Mouse (Mus musculus): ENCODE measurements around the gene Med29.
"Not testable (repeated sequence)": the region's sequence is repeated elsewhere in the genome, so short reads cannot be mapped to it uniquely, and the experiment has no call there.

Gene Med29

DNA sequence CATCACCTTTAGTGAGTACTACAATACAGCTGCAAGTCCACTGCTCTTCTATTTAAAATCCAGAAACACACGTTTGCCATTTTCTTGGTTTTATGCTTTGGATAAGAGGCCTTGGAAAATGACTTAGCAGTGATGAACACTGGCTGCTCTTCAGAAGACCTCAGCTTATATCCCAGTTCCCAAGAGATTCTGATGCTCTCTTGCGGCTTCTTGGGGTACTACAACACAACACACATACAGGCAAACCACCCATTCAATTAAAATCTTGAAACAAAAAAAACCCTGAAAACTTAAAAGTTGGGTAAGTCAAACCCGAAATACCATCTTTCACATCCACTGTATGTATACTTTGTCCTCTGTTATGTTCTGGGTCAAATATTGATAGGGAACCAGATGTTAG is 5.5 kb upstream of the Med29 start:
- peak; percentile 78 for DNase-seq (ENCODE audit: low read depth, low spot score)

- no peak for DNase-seq (ENCODE audit: low read depth, low spot score)
These were observed 2.9 kb upstream of the Med29 start for GRCm38 (mm10) chr7:28395425-28395824.

DNA sequence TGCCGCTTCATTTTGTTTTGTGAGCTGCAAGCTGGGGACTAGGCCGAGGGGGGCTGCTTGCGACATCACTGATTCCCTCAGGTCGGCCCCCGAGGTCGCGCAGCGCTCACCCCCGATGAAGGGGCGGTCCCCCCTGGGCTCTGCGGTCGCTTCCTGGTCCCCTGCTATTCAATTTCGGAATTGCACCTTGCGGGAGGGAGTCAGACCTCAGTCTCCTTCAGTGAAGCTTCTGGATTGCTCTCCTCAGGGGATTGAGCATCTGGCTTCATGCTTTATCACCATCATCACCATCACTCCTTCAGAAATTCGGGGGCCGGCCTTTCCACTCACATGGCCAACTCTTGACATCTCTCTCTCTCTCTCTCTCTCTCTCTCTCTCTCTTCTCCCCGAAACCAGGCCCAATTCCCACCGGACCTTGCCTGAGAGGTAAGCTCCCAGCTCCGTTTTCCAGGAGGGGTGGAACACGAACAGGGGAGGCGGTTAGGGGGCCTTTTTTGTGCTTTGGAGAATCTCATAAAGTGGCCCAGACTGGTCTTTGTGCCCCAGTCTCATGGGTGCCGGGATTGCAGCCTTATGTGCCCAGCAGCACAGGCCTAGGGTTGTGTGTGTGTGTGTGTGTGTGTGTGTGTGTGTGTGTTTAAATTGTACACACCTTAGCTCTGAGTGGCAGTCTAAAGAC is 904 bp upstream of the Med29 start:
- DNase-seq (ENCODE audit: low read depth, low spot score): no peak

- DNase-seq (ENCODE audit: low read depth, low spot score): no peak
These were observed 2.2 kb downstream of the Med29 start for GRCm38 (mm10) chr7:28390331-28390730.

GRCm38 (mm10) chr7:28387384-28387783 is 5.1 kb downstream of the Med29 start:
- not testable (repeated sequence) for DNase-seq (ENCODE audit: low read depth, low spot score)

DNA sequence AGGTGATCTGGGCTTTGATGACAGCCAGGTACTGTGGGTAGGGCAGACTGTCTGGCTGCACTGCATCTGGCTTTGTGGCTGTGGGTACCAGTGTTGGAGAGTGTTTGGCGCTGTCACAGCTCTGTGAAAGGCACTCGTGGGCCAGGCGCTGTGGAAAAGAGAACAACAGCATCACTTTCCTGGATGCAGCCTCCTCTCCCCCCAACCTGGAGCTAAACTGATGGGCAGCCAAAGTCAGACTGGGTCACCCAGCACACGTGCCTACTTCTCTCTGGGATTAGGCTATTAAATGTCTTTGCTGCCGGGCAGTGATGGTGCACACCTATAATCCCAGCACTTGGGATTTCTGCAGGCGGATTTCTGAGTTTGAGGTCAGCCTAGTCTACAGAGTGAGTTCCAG is 5.6 kb downstream of the Med29 start:
- not testable (repeated sequence) for DNase-seq (ENCODE audit: low read depth, low spot score)

GRCm38 (mm10) chr7:28386462-28386861 is 6.0 kb downstream of the Med29 start:
- DNase-seq (ENCODE audit: low read depth, low spot score): peak; percentile 87

DNA sequence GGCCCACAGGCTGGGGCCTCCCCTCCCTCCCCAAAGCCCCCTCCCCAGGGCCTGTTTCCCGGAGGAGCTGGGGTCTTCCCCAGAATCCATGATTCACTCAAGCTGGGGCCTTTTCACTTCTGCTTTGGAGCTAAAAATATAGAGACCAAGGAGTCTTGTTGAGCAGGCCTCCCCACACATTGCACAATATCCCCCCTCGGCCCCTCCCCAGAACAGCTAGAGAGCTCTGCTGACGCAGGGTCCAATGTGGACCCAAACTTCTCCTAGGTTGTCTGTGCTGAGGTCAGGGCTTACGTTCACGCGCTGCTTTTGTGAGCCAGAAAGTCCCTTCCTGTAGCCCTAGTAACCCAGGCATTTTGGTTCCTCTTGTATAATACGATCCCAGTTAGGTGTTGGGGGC is 6.5 kb downstream of the Med29 start:
- no peak for DNase-seq (ENCODE audit: low read depth, low spot score)

DNA sequence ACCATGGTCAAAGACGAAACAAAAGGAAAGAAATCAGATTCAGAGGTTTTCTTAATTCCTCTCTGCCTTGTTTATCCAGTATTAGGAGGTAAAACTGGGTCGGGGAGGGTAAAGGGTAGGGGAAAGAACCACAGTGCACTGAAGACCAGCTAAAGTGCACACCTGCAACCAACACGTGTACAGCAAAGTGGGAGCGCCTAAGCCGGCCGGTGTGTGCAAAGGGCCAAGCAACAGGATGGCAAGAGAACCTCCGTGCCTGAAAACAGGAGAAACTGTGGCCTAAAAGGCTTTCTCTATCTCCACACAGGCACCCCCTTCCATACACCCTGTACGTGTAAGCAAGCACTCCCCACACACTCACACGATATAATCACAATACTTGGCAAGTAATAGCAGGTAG is 7.3 kb downstream of the Med29 start:
- no peak for DNase-seq (ENCODE audit: low read depth, low spot score)

- no peak for DNase-seq (ENCODE audit: low read depth, low spot score)
These were observed 8.3 kb downstream of the Med29 start for GRCm38 (mm10) chr7:28384162-28384561.

GRCm38 (mm10) chr7:28383606-28384005 is 8.9 kb downstream of the Med29 start:
- peak; percentile 68 for DNase-seq (ENCODE audit: low read depth, low spot score)

DNA sequence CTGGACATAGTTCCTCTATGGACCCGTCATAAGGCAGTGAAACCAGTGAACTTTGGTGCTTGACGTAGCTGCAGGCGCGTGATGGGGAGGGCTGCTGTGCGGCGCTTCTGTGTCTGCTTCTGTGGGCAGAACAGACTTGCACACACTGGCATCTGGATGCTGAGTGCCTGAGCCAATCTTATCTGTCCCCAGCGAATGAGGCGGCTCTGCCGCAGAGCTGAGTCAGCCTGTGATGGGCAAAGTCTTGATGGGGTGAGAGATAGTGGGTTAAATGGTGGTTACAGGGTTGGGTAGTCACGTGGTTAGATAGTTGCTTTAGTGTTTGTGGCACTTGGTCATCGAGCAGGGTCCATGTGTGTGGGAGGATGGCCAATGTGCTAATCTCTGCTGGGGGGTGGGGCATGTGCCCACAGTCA is 9.5 kb downstream of the Med29 start:
- peak; percentile 82 for DNase-seq (ENCODE audit: low read depth, low spot score)

GRCm38 (mm10) chr7:28382347-28382951 is 10.1 kb downstream of the Med29 start:
- DNase-seq (ENCODE audit: low read depth, low spot score): no peak

DNA sequence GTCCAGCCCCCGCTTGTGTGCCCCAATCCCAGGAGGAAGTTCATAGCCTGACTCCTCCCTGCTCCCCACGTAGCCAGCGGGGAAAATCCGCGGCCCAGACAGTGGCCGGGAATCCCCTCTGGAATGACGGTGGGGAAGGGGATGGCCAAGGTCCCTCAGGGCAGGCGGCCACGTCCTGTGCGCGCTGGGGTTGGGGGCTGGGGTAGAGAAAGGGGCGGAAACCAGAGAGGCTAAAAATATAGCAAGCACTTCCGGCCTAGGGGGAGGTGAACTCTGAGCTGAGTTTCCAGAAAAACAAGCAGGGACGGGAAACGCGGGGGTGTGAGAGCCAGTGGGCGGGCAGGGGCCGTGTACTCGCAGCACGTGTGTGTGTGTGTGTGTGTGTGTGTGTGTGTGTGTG is 10.6 kb downstream of the Med29 start:
- DNase-seq (ENCODE audit: low read depth, low spot score): peak; percentile 83

DNA sequence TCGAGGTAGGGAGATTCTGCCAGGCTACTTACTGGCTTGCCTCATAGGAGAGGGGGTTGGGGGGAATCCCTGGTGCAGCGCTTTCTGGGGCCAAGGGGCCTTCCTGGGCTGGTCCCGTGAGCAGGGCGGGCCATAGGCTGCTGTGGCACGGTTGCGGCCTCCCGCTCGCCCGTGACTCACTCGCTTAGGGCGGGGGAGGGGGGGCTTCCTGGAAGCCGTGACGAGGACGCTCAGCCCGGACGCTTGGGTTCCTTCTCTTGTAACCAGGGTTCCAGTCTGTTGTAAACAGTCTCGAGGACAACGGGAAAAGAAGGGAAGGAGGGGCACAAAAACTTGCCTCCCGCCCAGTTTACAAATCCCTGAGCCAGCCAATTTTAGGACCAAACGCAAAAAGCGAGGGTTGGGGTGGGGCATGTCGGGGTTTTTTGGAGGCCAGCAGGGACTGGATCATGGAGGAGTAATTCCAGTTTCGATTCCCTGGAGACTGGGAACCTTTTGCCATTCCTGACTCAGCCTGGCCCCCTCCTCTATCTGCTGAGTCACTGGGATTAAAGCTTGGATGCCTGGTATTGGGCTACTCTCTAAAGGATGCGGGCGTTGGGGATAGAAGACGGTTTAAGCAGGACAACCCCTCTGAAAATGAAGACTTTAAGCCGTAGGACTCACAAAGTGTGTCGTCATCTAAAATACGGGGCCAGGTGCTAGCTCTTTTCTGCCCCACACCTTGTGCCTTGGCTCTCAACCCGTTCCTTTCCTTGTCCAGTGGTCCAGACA is 11.3 kb downstream of the Med29 start:
- peak; percentile 94 for DNase-seq (ENCODE audit: low read depth, low spot score)

DNA sequence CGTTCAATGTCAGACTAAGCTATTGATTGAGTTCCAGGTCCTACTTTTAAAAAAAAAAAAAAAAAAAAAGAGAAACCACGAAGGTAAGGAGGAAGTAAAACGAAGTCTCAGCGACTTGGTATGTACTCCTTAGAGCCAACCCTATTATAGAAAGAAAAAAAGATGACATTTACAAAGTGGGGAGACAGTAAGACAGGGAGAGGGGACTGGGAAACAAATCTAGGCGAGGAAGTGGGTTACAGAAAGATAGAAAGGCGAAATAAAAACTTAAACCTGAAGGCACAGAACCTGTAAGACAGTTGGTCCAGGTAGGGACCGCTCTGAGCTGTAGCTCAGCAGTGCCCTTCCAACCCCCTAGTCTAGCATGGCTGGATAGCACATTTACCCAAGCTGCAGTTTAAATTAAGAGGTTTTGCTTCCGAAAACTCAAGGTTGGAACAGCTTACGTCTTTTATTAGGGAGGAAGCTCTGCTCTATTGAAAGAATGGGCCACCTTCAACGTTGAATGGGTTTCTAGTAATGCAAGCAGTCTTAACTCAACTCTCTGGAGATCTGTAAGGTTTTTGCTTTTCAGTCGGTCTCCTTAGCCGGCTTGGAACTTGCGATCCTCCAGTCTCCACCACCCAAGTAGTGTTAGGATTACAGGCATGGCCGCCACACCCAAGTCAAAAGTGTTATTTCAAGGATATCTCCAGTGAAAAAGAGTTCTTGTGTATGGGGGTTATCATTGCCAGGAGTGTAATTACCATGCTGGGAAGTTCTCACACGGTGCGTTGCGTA is 12.1 kb downstream of the Med29 start, which contains the start of gene Zfp36:
Zfp36 (minus strand) TSS at position 17 of the 780 bp plus-strand sequence.
- DNase-seq (ENCODE audit: low read depth, low spot score): no peak

GRCm38 (mm10) chr7:28378769-28379651 is 13.5 kb downstream of the Med29 start:
- DNase-seq (ENCODE audit: low read depth, low spot score): peak; percentile 86

GRCm38 (mm10) chr7:28378066-28378690 is 14.3 kb downstream of the Med29 start:
- peak; percentile 60 for DNase-seq (ENCODE audit: low read depth, low spot score)

GRCm38 (mm10) chr7:28377190-28378065 is 15.1 kb downstream of the Med29 start:
- no peak for DNase-seq (ENCODE audit: low read depth, low spot score)
